ENCODE assay signal across 8 mouse cellular contexts in genomic region chr7:39552993-39553392, GRCm38 (mm10). TPM values are rescaled to one million over a fixed set of nuclear protein-coding genes. Genes with fewer than 3 reads are reported as not detected.
A peak's percentile ranks its signal among the peaks of the same experiment; 100 is the strongest.
DNase-seq lines count a peak whose midpoint lies in the region; ATAC-seq and TF ChIP-seq lines count a peak whose summit lies in the region.

No protein-coding gene starts in this region.

- TF ChIP-seq POLR2A in bone marrow, adult 2 months (IDR thresholded peaks at IDR 0.05; ENCODE audit: borderline replicate concordance, control insufficient read depth, low read depth, low read length) = no peak

- no peak for DNase-seq in kidney, adult 8-10 months
- DNase-seq in urinary bladder, adult 18-20 months (ENCODE audit: low spot score in 2 of 2) = no peak
- DNase-seq in layer of hippocampus, adult 11-12 months (ENCODE audit: low spot score) = no peak
- DNase-seq in left cerebral cortex, adult 8-10 months (ENCODE audit: low spot score in 2 of 2) = no peak

- H3K4me3 ChIP-seq in kidney, embryonic 15.5 days (replicated peaks) = peak overlapping the region; percentile 83
- peak overlapping the region; percentile 93 for H3K4me3 ChIP-seq in bone marrow, adult 2 months (replicated peaks; ENCODE audit: control insufficient read depth, low read depth, low read length)
- peak overlapping the region; percentile 87 for H3K4me3 ChIP-seq in forebrain, embryonic 16.5 days (replicated peaks; ENCODE audit: low read length)
- H3K4me3 ChIP-seq in liver, embryonic 16.5 days (ENCODE audit: low read depth, low read length) = peak overlapping the region; percentile 84

- WGBS in kidney, embryonic 15.5 days = 6% methylated on average over 5 of the region's 5 CpGs
- WGBS in bone marrow, adult 2 months = 2% methylated on average over 5 of the region's 5 CpGs
- WGBS in forebrain, embryonic 16.5 days = 15% methylated on average over 5 of the region's 5 CpGs
- 10% methylated on average over 5 of the region's 5 CpGs for WGBS in liver, embryonic 16.5 days (ENCODE audit: insufficient replicate concordance)

- peaks cover 10% of the 10 kb centered on the region for H3K4me1 ChIP-seq in kidney, embryonic 15.5 days
- no peaks in the 10 kb centered on the region for H3K4me1 ChIP-seq in bone marrow, adult 2 months (ENCODE audit: control insufficient read depth, insufficient read depth, low read length)
- peaks cover 11% of the 10 kb centered on the region for H3K4me1 ChIP-seq in forebrain, embryonic 16.5 days (replicated peaks; ENCODE audit: control insufficient read depth, insufficient read depth, low read length)
- peaks cover 4% of the 10 kb centered on the region for H3K4me1 ChIP-seq in liver, embryonic 16.5 days (ENCODE audit: control insufficient read depth, low read depth, low read length)

- no peak for ATAC-seq in kidney, embryonic 15.5 days (replicated peaks; ENCODE audit: low FRiP score)
- no peak for ATAC-seq in forebrain, embryonic 16.5 days
- ATAC-seq in liver, embryonic 16.5 days (ENCODE audit: low read depth) = no peak

- H3K9ac ChIP-seq in kidney, embryonic 15.5 days = peak overlapping the region; percentile 66
- peak overlapping the region; percentile 84; the same call in 1 of the 2 replicates for H3K9ac ChIP-seq in forebrain, embryonic 16.5 days (replicated peaks; ENCODE audit: low read depth, low read length)
- H3K9ac ChIP-seq in liver, embryonic 16.5 days (ENCODE audit: low read depth, low read length) = peak overlapping the region; percentile 86

- H3K27ac ChIP-seq in kidney, embryonic 15.5 days = peak overlapping the region; percentile 97; the same call in 1 of the 2 replicates
- 0 out of 2 replicates have a peak overlapping the region, but pooled peaks have one; percentile 24 for H3K27ac ChIP-seq in bone marrow, adult 2 months (ENCODE audit: control insufficient read depth, insufficient read depth, low read depth, low read length, poor library complexity)
- H3K27ac ChIP-seq in forebrain, embryonic 16.5 days (ENCODE audit: low read length) = no peak overlapping the region
- H3K27ac ChIP-seq in liver, embryonic 16.5 days (ENCODE audit: low read length) = peak overlapping the region; percentile 91

- TF ChIP-seq CTCF in bone marrow, adult 2 months (IDR thresholded peaks at IDR 0.05; ENCODE audit: control insufficient read depth, insufficient read depth, low read length) = no peak

- no peaks in the 10 kb centered on the region for H3K27me3 ChIP-seq in kidney, embryonic 15.5 days
- no peaks in the 10 kb centered on the region for H3K27me3 ChIP-seq in forebrain, embryonic 16.5 days (replicated peaks; ENCODE audit: control insufficient read depth, insufficient read depth, low read length)
- H3K27me3 ChIP-seq in liver, embryonic 16.5 days (ENCODE audit: control insufficient read depth, insufficient read depth, low read depth, low read length) = no peaks in the 10 kb centered on the region

- peaks cover 26% of the 10 kb centered on the region for H3K36me3 ChIP-seq in kidney, embryonic 15.5 days
- peaks cover 9% of the 10 kb centered on the region for H3K36me3 ChIP-seq in forebrain, embryonic 16.5 days (ENCODE audit: control insufficient read depth, insufficient read depth)
- peaks cover 4% of the 10 kb centered on the region; the same call in 1 of the 2 replicates for H3K36me3 ChIP-seq in liver, embryonic 16.5 days (ENCODE audit: control insufficient read depth, insufficient read depth)

- H3K4me2 ChIP-seq in kidney, embryonic 15.5 days = peak overlapping the region; percentile 61
- peak overlapping the region; percentile 73 for H3K4me2 ChIP-seq in forebrain, embryonic 16.5 days (ENCODE audit: low read length)
- H3K4me2 ChIP-seq in liver, embryonic 16.5 days (ENCODE audit: low read depth, low read length) = peak overlapping the region; percentile 71

- no peaks in the 10 kb centered on the region for H3K9me3 ChIP-seq in kidney, embryonic 15.5 days (replicated peaks)
- H3K9me3 ChIP-seq in forebrain, embryonic 16.5 days (ENCODE audit: control insufficient read depth, low read length) = no peaks in the 10 kb centered on the region
- no peaks in the 10 kb centered on the region for H3K9me3 ChIP-seq in liver, embryonic 16.5 days (replicated peaks; ENCODE audit: control insufficient read depth, low read length)

RNA-seq across cellular contexts. Expression of gene Zfp619, which starts 35.4 kb away (rescaled TPM):
- 1.8 and 2.1 TPM in 2 replicates for polyA plus RNA-seq in kidney, embryonic 15.5 days (2015; fragmentation: Nextera tagmentation; extraction: Ambion mirVana)
- 0.75 TPM in 1 of 2 replicates, not detected in the other for polyA plus RNA-seq in bone marrow, adult 2 months (2011; ENCODE audit: insufficient read depth, insufficient read length, low replicate concordance, missing spikeins)
- 3.0 and 3.6 TPM in 2 replicates for polyA plus RNA-seq in forebrain, embryonic 16.5 days (2015; fragmentation: Nextera tagmentation; extraction: Ambion mirVana)
- polyA plus RNA-seq in liver, embryonic 16.5 days (2015; fragmentation: Nextera tagmentation; extraction: Ambion mirVana) = 0.33 and 0.34 TPM in 2 replicates
- total RNA-seq in left cerebral cortex, adult 8-10 months (2022) = 1 to 10 TPM; 3.5 to 4.2 (median 3.9) TPM
